Mouse (Mus musculus) hindbrain, embryonic 16.5 days (tissue): ENCODE results near the gene Plcb3. TPM values are rescaled to one million over a fixed set of nuclear protein-coding genes. Genes with fewer than 3 reads are reported as not detected.
"Not testable (repeated sequence)": the region's sequence is repeated elsewhere in the genome, so short reads cannot be mapped to it uniquely, and the experiment has no call there.

Experiments used
- ATAC-seq: fragments of 200-750 bp; cut with Nextera tagmentation; 2 replicates; pipeline ENCODE4 v1.8.0; 2017; ENCODE audit warnings: moderate TSS enrichment, moderate library complexity
- H3K27ac ChIP-seq: fragments of 300-500 bp; sonication (generic); 2 replicates; pipeline ENCODE4 v1.5.1; 2014; ENCODE audit warnings: low read depth, mild to moderate bottlenecking, control low read depth, low read length, moderate library complexity
- H3K27me3 ChIP-seq: fragments of 300-500 bp; sonication (generic); replicated peaks from 2 replicates; pipeline ENCODE4 v1.6.1; 2014; ENCODE audit warnings: low read length; ENCODE audit not compliant: control insufficient read depth, insufficient read depth
- H3K36me3 ChIP-seq: fragments of 300-500 bp; sonication (generic); 2 replicates; pipeline ENCODE4 v1.6.1; 2014; ENCODE audit warnings: mild to moderate bottlenecking, low read length, moderate library complexity, mixed read lengths; ENCODE audit not compliant: control insufficient read depth, insufficient read depth
- H3K4me1 ChIP-seq: fragments of 300-500 bp; sonication (generic); 2 replicates; pipeline ENCODE4 v1.6.1; 2014; ENCODE audit warnings: low read depth, low read length; ENCODE audit not compliant: control insufficient read depth, insufficient read depth
- H3K4me2 ChIP-seq: fragments of 300-500 bp; sonication (generic); 2 replicates; pipeline ENCODE4 v1.6.1; 2014; ENCODE audit warnings: mild to moderate bottlenecking, low read length, control low read depth, moderate library complexity
- H3K4me3 ChIP-seq: fragments of 300-500 bp; sonication (generic); 2 replicates; pipeline ENCODE4 v1.5.1; 2014; ENCODE audit warnings: mild to moderate bottlenecking, low read length, control low read depth, moderate library complexity
- H3K9ac ChIP-seq: fragments of 300-500 bp; sonication (generic); 2 replicates; pipeline ENCODE4 v1.6.1; 2014; ENCODE audit warnings: low read depth, mild to moderate bottlenecking, control low read depth, low read length, moderate library complexity
- H3K9me3 ChIP-seq: fragments of 300-500 bp; sonication (generic); 2 replicates; pipeline ENCODE4 v1.6.1; 2014; ENCODE audit warnings: mild to moderate bottlenecking, low read length, moderate library complexity; ENCODE audit not compliant: control insufficient read depth
- WGBS: fragments of 180-500 bp; shearing (Covaris S2); extraction: QIAGEN DNeasy Blood & Tissue Kit; methylation state at CpG from one replicate; pipeline ENCODE4 v1.1.7; 2014; 5-methylcytosine and 5-hydroxymethylcytosine counted together
- polyA plus RNA-seq: library from polyadenylated mRNA; unstranded; fragments of >200 nt; fragmentation: Nextera tagmentation; extraction: Ambion mirVana; gene quantifications from 2 replicates; pipeline ENCODE4 v1.2.1, GENCODE M21; 2015

Gene Plcb3
- polyA plus RNA-seq, 1 experiment from 2014 or later: 13.8 TPM

DNA sequence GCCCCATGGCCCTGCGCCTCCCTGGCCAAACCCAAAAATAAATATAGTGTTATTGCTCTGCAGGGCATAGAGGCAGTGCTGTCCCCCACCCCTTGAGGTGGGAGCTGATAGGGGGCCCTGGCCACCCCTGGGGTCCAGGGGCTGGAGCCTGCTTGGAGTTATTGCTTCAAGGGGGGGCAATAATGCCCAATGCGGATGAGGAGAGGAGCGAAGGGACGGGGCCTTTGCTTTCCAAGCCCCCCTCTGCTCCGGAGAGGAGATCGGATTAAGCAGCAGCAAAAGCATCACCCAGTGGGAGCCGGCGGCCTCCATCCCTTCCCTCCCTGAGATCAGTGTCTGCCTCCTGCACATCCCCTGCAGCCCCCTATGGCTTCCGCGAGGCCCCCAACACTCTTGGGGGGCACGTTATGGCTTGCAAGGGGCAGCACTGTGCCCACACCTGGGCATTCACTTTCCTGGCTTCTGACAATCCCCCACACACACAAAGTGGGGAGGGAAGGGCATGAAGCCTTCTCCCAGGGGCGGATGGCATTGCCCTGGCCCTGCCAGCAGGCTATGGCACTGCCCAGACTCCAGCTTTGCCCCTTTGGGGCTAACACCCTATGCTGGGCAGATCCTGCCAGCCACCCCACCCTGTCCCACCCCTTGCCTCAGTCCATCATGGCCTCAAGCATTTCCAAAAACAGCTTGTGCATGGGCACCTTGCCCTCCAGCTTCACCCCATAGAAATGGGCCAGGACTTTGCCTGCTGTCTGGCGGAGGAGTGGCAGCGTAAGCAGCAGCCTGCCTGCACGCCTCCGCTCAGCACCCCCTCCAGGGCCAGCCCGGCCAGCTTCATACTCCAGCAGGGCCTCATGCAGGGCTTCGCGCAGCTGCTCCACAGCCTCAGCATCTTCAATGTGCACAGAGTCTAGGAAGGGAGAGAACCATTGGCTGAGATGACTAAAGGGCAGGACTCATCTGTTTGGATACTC is 64.9 kb downstream of the Plcb3 start:
- H3K27ac ChIP-seq: no peak overlapping the region
- no peaks in the 10 kb centered on the region for H3K27me3 ChIP-seq
- H3K4me3 ChIP-seq: peak overlapping the region; percentile 14
- peaks cover 29% of the 10 kb centered on the region for H3K36me3 ChIP-seq
- no peak for ATAC-seq
- H3K4me2 ChIP-seq: peak overlapping the region; percentile 67
- no peaks in the 10 kb centered on the region for H3K9me3 ChIP-seq
- H3K9ac ChIP-seq: no peak overlapping the region
- WGBS: 79% methylated on average over 19 of the region's 19 CpGs
- peaks cover 27% of the 10 kb centered on the region for H3K4me1 ChIP-seq

DNA sequence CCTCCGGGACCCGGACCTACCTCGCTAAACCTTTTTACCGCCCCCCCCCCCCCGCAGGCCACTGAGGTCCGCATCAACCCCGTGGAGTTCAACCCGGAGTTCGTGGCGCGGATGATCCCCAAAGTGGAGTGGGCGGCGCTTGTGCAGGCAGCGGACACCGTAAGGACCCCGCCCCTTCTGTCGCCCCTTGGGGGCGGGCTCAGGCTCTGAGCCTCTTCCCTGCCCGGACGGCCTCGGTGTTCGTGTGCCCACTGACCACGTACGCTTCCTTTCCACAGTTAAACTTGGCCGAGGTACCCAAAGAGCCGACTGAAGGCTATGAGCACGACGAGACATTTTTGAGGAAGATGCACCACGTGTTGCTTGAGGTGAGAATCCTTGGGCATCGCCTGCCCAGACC is 66.0 kb downstream of the Plcb3 start:
- WGBS: under 1% methylated on average over 26 of the region's 30 CpGs
- ATAC-seq: not testable (repeated sequence)
- peak overlapping the region; percentile 67 for H3K4me2 ChIP-seq

DNA sequence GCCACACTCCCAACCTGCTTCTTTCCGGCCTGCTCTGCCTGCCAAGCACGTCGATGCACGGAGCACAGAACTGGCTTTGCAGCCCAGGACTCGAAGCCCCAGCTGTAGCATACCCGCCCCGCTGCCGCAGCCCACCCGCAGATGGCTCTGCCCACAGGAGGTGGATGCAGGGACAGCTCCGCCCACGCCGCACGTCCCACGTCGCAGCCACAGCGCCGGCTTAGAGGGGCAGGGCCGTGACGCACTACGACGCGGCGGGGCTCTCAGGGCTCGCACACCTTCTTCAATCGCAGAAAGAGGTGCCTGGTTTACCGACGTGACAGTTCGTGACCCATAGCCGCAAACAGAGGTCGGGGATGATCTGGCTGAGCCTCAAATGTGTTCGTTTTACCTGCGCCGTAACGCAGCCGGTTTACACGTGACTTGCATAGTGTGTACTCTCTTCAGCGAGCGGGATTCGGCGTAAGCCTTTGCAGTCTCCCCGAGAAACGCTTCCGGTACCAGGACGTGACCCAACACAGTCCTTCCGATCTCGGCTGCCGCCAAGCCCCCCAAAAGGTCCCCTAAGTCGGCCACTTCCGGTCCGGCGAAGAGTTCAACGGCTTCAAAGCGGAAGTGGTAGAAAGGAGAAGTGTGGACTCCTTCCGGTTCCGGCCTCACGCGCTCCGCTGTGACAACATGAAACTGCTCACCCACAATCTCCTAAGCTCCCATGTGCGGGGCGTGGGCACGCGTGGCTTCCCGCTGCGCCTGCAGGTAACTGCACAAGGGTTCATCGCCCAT is 66.6 kb downstream of the Plcb3 start, which contains the start of the genes Trmt112 and Prdx5:
TSS of gene Trmt112 (plus strand) at position 192 of the 783 bp plus-strand sequence.
TSS of gene Prdx5 (minus strand) at position 600 of the 783 bp plus-strand sequence.
- H3K36me3 ChIP-seq: peaks cover 40% of the 10 kb centered on the region

More for the DNA sequence above, 66.0 kb downstream of the Plcb3 start:
- H3K27me3 ChIP-seq, H3K9me3 ChIP-seq: not testable (repeated sequence)
- peak overlapping the region; percentile 88 for H3K9ac ChIP-seq
- peaks cover 35% of the 10 kb centered on the region for H3K36me3 ChIP-seq
- peaks cover 27% of the 10 kb centered on the region for H3K4me1 ChIP-seq
- peak overlapping the region; percentile 99 for H3K27ac ChIP-seq
- H3K4me3 ChIP-seq: peak overlapping the region; percentile 74

DNA sequence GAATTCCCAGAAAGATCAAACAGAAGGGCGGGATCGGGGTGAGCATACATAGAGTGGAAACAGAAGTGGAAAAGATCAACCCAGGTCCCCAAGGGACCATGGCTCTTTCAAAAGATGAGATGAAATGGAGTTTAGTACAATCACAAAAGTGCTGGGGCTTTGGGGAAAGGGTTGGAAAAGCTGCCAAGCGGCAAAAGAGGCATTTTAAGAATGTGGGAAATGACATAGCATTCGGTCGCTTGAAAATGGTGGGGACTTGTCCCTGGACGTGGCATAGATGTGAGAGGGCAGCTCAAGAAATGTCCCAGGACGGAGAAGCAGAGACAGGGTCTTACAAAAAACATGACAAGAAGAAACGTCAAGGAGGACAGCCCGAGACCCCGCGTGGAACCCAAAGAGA is 67.2 kb downstream of the Plcb3 start:
- H3K27ac ChIP-seq: peak overlapping the region; percentile 99
- no peak for ATAC-seq
- peak overlapping the region; percentile 88 for H3K9ac ChIP-seq
- 12% methylated on average over 11 of the region's 11 CpGs for WGBS
- H3K36me3 ChIP-seq: peaks cover 40% of the 10 kb centered on the region
- peaks cover 27% of the 10 kb centered on the region for H3K4me1 ChIP-seq
- peak overlapping the region; percentile 67 for H3K4me2 ChIP-seq
- H3K4me3 ChIP-seq: peak overlapping the region; percentile 74
- no peaks in the 10 kb centered on the region for H3K9me3 ChIP-seq
- no peaks in the 10 kb centered on the region for H3K27me3 ChIP-seq

More for the DNA sequence above, 66.6 kb downstream of the Plcb3 start, which contains the start of the genes Trmt112 and Prdx5:
- under 1% methylated on average over 62 of the region's 65 CpGs for WGBS
- H3K9ac ChIP-seq: peak within 1 kb of the TSS; percentile 88
- H3K4me2 ChIP-seq: peak within 1 kb of the TSS; percentile 67
- peak within 1 kb of the TSS; percentile 99 for H3K27ac ChIP-seq
- ATAC-seq: peak; percentile 95
- H3K4me1 ChIP-seq: peaks cover 27% of the 10 kb centered on the region
- peak within 1 kb of the TSS; percentile 74 for H3K4me3 ChIP-seq
- H3K9me3 ChIP-seq: no peaks in the 10 kb centered on the region
- no peaks in the 10 kb centered on the region for H3K27me3 ChIP-seq

DNA sequence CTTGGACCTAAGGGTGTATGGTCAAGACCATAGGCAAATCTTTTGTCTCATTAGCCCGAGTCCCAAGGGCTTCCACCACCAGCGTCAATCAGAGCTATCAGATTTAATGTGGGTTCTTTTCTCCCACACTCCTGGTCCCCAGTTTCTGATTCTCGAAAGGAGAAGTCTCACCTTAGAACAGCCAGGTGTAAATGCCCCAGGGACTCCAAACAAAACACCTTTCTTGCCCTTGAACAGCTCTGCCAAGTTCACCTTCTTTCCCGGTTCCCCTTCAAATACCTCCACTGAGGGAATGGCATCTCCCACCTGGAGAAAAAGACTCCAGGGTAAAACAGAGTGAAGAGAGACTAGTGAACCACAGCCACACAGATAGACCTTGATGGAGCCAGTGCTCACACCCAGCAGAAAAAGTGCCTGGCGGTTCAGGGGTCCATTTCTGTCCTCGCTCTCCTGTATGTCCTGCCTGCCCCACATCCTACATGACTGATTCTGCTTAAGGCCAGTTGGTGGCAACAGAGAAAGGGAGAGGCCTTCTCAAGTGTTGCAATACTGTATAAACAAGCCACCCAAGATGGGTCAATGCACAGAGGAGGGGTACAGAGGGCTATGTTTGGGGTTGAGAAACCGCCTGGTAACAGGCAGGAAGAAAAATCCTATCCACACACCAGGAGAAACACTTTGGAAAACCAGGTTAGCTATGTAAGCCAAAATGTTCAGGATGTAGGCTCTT is 68.3 kb downstream of the Plcb3 start:
- H3K4me2 ChIP-seq: peak overlapping the region; percentile 67
- peaks cover 27% of the 10 kb centered on the region for H3K4me1 ChIP-seq
- no peaks in the 10 kb centered on the region for H3K27me3 ChIP-seq
- H3K9ac ChIP-seq: peak overlapping the region; percentile 35
- H3K9me3 ChIP-seq: no peaks in the 10 kb centered on the region
- peak overlapping the region; percentile 74 for H3K4me3 ChIP-seq
- 86% methylated on average over 7 of the region's 7 CpGs for WGBS
- peaks cover 35% of the 10 kb centered on the region for H3K36me3 ChIP-seq
- ATAC-seq: no peak
- no peak overlapping the region for H3K27ac ChIP-seq

DNA sequence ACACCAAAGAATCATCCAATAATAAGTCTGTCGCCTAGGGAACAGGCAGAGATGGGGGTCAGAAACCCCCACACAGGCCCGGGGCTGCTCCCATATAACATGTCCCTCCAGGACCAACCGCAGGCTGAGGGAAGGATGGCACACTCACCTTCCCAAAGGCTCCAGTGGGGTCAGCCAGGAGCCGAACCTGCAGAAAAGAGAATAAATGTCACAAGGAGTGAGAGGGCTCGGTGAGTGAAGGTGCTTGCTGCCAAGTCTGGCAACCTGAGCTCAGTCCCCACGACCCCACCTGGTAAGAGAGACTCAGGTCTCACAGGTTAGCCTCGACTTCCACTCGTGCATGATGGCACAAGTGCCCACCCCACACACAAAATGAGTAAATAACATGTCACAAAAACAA is 69.2 kb downstream of the Plcb3 start:
- Histone ChIP-seq H3K27me3 (no peaks in the 10 kb centered on the region), H3K9me3 (no peaks in the 10 kb centered on the region), H3K4me3 (no peak overlapping the region), H3K9ac (no peak overlapping the region; the same call in 1 of the 2 replicates), H3K4me1 (peaks cover 27% of the 10 kb centered on the region), H3K4me2 (no peak overlapping the region), H3K27ac (no peak overlapping the region), H3K36me3 (peaks cover 27% of the 10 kb centered on the region)
- ATAC-seq: no peak
- WGBS: 91% methylated on average over 8 of the region's 8 CpGs

DNA sequence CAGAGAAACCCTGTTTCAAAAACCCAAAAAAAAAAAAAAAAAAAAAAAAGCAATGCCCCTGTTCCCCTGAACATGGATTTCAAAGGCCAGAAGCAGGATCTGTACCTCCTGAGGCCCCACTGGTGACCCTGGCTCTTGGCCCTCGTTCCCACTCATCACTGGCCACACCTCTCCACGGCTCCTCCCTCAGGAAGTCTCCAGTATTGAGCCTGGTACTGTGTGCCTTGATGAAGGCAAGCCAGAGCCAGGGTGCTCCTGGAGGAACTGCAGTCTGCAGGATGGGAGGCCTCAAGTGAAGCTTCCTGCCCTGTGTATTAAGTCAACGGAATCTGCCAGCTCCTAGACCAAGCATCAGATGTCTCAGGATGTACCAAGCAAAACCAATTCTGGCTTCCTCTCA is 70.1 kb downstream of the Plcb3 start:
- Histone ChIP-seq H3K27me3 (no peaks in the 10 kb centered on the region), H3K9ac (no peak overlapping the region), H3K4me1 (peaks cover 24% of the 10 kb centered on the region), H3K4me2 (no peak overlapping the region), H3K36me3 (peaks cover 19% of the 10 kb centered on the region), H3K4me3 (no peak overlapping the region), H3K9me3 (no peaks in the 10 kb centered on the region), H3K27ac (no peak overlapping the region)
- WGBS: 88% methylated on average over 3 of the region's 3 CpGs
- no peak for ATAC-seq

DNA sequence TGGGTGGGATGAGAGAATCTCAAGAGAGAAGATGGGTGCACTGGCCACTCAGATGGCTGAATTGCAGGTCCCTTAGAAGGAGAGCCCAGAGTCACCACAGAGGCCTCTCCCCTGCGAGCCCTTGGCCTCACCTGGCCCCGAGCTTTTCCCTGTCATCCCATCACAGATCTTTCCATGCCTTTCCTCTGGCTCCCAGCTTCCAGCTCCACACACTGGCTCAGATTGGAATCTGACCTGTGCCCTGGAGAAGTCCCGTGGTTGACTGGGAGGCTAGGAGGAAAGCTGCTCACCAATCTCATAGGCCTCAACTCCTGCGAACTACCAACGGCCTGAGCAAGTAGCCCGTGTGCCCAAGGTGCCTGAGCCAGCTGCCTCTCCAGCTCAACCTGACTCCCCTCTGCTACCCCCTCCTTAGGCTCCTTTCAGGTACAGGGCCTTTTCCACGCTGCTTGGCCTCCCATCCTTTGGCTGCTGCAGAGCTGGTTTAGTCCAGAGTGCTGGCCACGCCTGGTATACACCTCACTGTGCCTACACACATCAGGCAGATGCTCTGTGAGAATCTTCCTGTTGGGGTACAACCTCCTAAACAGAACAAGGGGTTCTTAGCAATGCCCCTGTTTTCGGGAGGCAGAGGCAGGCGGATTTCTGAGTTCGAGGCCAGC is 70.6 kb downstream of the Plcb3 start:
- WGBS: 93% methylated on average over 11 of the region's 11 CpGs
- no peak overlapping the region for H3K4me3 ChIP-seq
- H3K27ac ChIP-seq: no peak overlapping the region
- peaks cover 19% of the 10 kb centered on the region for H3K36me3 ChIP-seq
- H3K9ac ChIP-seq: no peak overlapping the region
- H3K4me2 ChIP-seq: no peak overlapping the region
- no peak for ATAC-seq
- peaks cover 20% of the 10 kb centered on the region for H3K4me1 ChIP-seq
- no peaks in the 10 kb centered on the region for H3K27me3 ChIP-seq
- H3K9me3 ChIP-seq: no peaks in the 10 kb centered on the region
